ENCODE assay signal across 8 mouse cellular contexts in genomic region chr19:46991145-46991544, GRCm38 (mm10). TPM values are rescaled to one million over a fixed set of nuclear protein-coding genes. Genes with fewer than 3 reads are reported as not detected.
A peak's percentile ranks its signal among the peaks of the same experiment; 100 is the strongest.
DNase-seq lines count a peak whose midpoint lies in the region.

No protein-coding gene starts in this region.

- DNase-seq in ES-CJ7 (ENCODE audit: low read depth, low spot score): peak; percentile 83
- peak; percentile 87 for DNase-seq in adrenal gland, adult 2 months
- DNase-seq in embryo, embryonic 10 days (ENCODE audit: low spot score): peak; percentile 86
- DNase-seq in heart, adult 18-20 months: peak; percentile 80 to 95
- peak; percentile 89 to 91 for DNase-seq in kidney, postnatal 4 days
- peak; percentile 90 for DNase-seq in lung, postnatal 14 days
- peak; percentile 74 for DNase-seq in right cerebral cortex, postnatal 25 days
- DNase-seq in urinary bladder, postnatal 36 days (ENCODE audit: low spot score in 2 of 2): peak; percentile 83 to 84

RNA-seq across cellular contexts. Expression of gene Ina, which starts 23.4 kb away (rescaled TPM):
- 1 to 10 TPM; 5.5 to 7.7 TPM for total RNA-seq in adrenal gland, adult 2 months (2021)
- 4.4 and 5.0 TPM in 2 replicates for polyA plus RNA-seq in adrenal gland, adult 2 months (2012; rRNA removed)
- total RNA-seq in heart, adult 18-20 months (2021): not detected

RNA-seq across cellular contexts. Expression of gene Nt5c2, which starts 23.8 kb away (rescaled TPM):
- total RNA-seq in adrenal gland, adult 2 months (2021): 10 to 100 TPM; 61.8 to 66.2 TPM
- 11.6 and 11.9 TPM in 2 replicates for polyA plus RNA-seq in adrenal gland, adult 2 months (2012; rRNA removed)
- total RNA-seq in heart, adult 18-20 months (2021): 10 to 100 TPM; 63.6 to 64.0 TPM

RNA-seq across cellular contexts. Expression of gene Pcgf6, which starts 59.6 kb away (rescaled TPM):
- total RNA-seq in adrenal gland, adult 2 months (2021): 10 to 100 TPM in 1 of 2 experiments, 1 to 10 TPM in 1; 9.9 to 11.4 TPM
- 10.0 and 11.2 TPM in 2 replicates for polyA plus RNA-seq in adrenal gland, adult 2 months (2012; rRNA removed)
- 1 to 10 TPM; 2.7 to 3.7 TPM for total RNA-seq in heart, adult 18-20 months (2021)

Comparison
In these comparisons a context has a peak if more than half of its experiments do, and no peak if none do; other contexts are left out.
1. Peak in every context shown above with its lines: DNase-seq.
2. RNA of gene Ina, which starts 23.4 kb away (total RNA-seq): 5.5 to 7.7 TPM in adrenal gland, adult 2 months; not detected in heart, adult 18-20 months; every median in the first group is over 4 times any median in the second.